Mouse (Mus musculus): Measurements from ENCODE around the gene Neu2.

DNA sequence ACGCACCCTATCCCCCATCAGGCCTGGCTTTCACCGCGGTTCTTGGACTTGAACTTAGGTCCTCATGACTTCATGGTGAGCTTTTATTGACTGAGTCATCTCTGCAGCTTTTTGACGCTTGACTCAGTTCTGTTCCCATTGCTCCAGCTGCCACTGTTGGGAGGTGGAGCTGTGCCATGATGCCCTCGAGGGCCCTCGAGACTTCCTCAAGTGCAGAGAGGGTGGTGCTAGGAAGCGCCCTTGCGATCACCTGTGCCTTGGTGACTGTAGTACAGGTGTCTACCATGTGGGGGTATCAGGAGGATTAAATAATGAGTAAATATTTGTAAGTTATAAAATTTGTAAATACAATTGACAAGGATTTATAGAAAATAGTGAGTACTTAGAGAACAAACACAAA lies 80.3 kb downstream of the Neu2 start:
- TF ChIP-seq GATA1 (IDR thresholded peaks at IDR 0.05; ENCODE audit: borderline replicate concordance, low read length) (no peak), FLI1 (IDR thresholded peaks at IDR 0.05; ENCODE audit: low read length) (no peak)
